Mouse (Mus musculus): ENCODE measurements around the gene Ppfibp1.

GRCm38 (mm10) chr6:147011977-147012376 lies 123.7 kb downstream of the Ppfibp1 start:
- no peak for TF ChIP-seq CTCF (IDR thresholded peaks at IDR 0.05; ENCODE audit: low read depth, low read length)
- TF ChIP-seq POLR2A (IDR thresholded peaks at IDR 0.05; ENCODE audit: extremely low read depth, insufficient read depth, low read length) = no peak
